Mouse (Mus musculus) midbrain, postnatal 0 days (tissue): ENCODE measurements around the gene Car5b. TPM values are rescaled to one million over a fixed set of nuclear protein-coding genes. Genes with fewer than 3 reads are reported as not detected.

Source experiments
- ATAC-seq: fragments of 200-750 bp; cut with Nextera tagmentation; 2 replicates; pipeline ENCODE4 v1.8.0; 2017; ENCODE audit warnings: moderate number of reproducible peaks, mild to moderate bottlenecking, moderate TSS enrichment, moderate library complexity; ENCODE audit not compliant: low FRiP score
- DNase-seq: peaks from one replicate; pipeline ENCODE4 v3.0.0-alpha.2; 2015; ENCODE audit warnings: low spot score
- H3K27ac ChIP-seq: fragments of 300-500 bp; sonication (generic); 2 replicates; pipeline ENCODE4 v1.5.1; 2014; ENCODE audit warnings: low read depth, mild to moderate bottlenecking, low read length, mixed read lengths
- H3K27me3 ChIP-seq: fragments of 300-500 bp; sonication (generic); 2 replicates; pipeline ENCODE4 v1.6.1; 2014; ENCODE audit warnings: low read length, control low read depth, mixed read lengths; ENCODE audit not compliant: insufficient read depth
- H3K36me3 ChIP-seq: fragments of 300-500 bp; sonication (generic); 2 replicates; pipeline ENCODE4 v1.6.1; 2014; ENCODE audit warnings: low read length, control low read depth, mixed read lengths; ENCODE audit not compliant: insufficient read depth
- H3K4me1 ChIP-seq: fragments of 300-500 bp; sonication (generic); 2 replicates; pipeline ENCODE4 v1.6.1; 2014; ENCODE audit warnings: mild to moderate bottlenecking, control low read depth, antibody characterized with exemption, low read length, mixed read lengths; ENCODE audit not compliant: insufficient read depth
- H3K4me2 ChIP-seq: fragments of 300-500 bp; sonication (generic); 2 replicates; pipeline ENCODE4 v1.6.1; 2014; ENCODE audit warnings: low read depth, mild to moderate bottlenecking, low read length, mixed read lengths; ENCODE audit not compliant: poor library complexity, severe bottlenecking
- H3K4me3 ChIP-seq: fragments of 300-500 bp; sonication (generic); 2 replicates; pipeline ENCODE4 v1.5.1; 2014; ENCODE audit warnings: low read depth, mild to moderate bottlenecking, low read length, moderate library complexity
- H3K9ac ChIP-seq: fragments of 300-500 bp; sonication (generic); replicated peaks from 2 replicates; pipeline ENCODE4 v1.6.1; 2014; ENCODE audit warnings: mild to moderate bottlenecking, low read length, moderate library complexity, mixed read lengths; ENCODE audit not compliant: poor library complexity, severe bottlenecking
- H3K9me3 ChIP-seq: fragments of 300-500 bp; sonication (generic); 2 replicates; pipeline ENCODE4 v1.6.1; 2016; ENCODE audit warnings: low read length, control low read depth
- CTCF ChIP-seq: IDR thresholded peaks from 2 replicates; pipeline ENCODE4 v1.5.1; 2016; ENCODE audit warnings: antibody characterized with exemption, mild to moderate bottlenecking
- WGBS: fragments of 180-500 bp; shearing (Covaris S2); extraction: QIAGEN DNeasy Blood & Tissue Kit; methylation state at CpG from one replicate; pipeline ENCODE4 v1.1.7; 2014; 5-methylcytosine and 5-hydroxymethylcytosine counted together
- polyA plus RNA-seq: library from polyadenylated mRNA; unstranded; fragments of >200 nt; fragmentation: Nextera tagmentation; extraction: Ambion mirVana; gene quantifications from 2 replicates; pipeline ENCODE4 v1.2.1, GENCODE M21; 2015
- total RNA-seq: library from RNA; depleted of rRNA; stranded (reverse); fragments of >200 nt; gene quantifications from 2 replicates; pipeline ENCODE4 v1.2.3, GENCODE M21; 2014

Gene Car5b
- total and polyA plus RNA-seq, 2 experiments from 2014 or later, result 0.85 to 1.5 TPM

DNA sequence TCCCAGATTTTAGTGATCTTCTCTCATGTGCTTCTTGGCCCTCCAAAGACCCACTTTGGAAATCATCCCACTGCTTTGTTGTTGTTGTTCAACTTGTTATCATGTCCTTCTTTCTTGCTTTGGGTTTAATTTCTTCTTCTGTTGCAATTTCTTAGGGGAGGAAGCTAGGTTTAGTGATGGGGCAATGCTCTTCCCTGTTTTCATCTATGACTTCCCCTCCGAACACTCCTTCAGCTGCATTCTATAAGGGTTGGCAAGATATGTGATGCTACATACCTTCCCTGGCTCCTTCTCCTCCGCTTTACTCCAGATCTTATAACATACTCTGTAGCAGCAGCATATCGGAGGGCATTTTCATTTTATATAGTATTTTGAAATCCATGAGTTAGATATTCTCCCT is 31.0 kb downstream of the Car5b start:
- DNase-seq, result no peak
- H3K36me3 ChIP-seq, result no peaks in the 10 kb centered on the region
- 0 out of 2 replicates have a peak, but pooled peaks cover 5% of the 10 kb centered on the region for H3K27me3 ChIP-seq
- no peak for TF ChIP-seq CTCF
- no peak overlapping the region for H3K4me2 ChIP-seq
- no peak overlapping the region for H3K9ac ChIP-seq
- H3K27ac ChIP-seq, result no peak overlapping the region
- WGBS, result 94% methylated on average over 3 of the region's 3 CpGs
- no peaks in the 10 kb centered on the region for H3K4me1 ChIP-seq
- ATAC-seq, result no peak
- no peaks in the 10 kb centered on the region for H3K9me3 ChIP-seq
- no peak overlapping the region for H3K4me3 ChIP-seq

- H3K27ac ChIP-seq, result no peak overlapping the region
- H3K4me1 ChIP-seq, result no peaks in the 10 kb centered on the region
- no peaks in the 10 kb centered on the region for H3K36me3 ChIP-seq
- H3K27me3 ChIP-seq, result no peaks in the 10 kb centered on the region
- no peak overlapping the region for H3K4me2 ChIP-seq
- TF ChIP-seq CTCF, result no peak
- H3K4me3 ChIP-seq, result no peak overlapping the region
- DNase-seq (peak; percentile 35), ATAC-seq (no peak)
- H3K9me3 ChIP-seq, result no peaks in the 10 kb centered on the region
- no peak overlapping the region for H3K9ac ChIP-seq
- 45% methylated on average over 3 of the region's 3 CpGs for WGBS
Measured at GRCm38 (mm10) chrX:163987718-163988374, 40.0 kb downstream of the Car5b start.

GRCm38 (mm10) chrX:163982129-163982528 is 45.7 kb downstream of the Car5b start:
- 79% methylated on average over 6 of the region's 6 CpGs for WGBS
- no peak for ATAC-seq

DNA sequence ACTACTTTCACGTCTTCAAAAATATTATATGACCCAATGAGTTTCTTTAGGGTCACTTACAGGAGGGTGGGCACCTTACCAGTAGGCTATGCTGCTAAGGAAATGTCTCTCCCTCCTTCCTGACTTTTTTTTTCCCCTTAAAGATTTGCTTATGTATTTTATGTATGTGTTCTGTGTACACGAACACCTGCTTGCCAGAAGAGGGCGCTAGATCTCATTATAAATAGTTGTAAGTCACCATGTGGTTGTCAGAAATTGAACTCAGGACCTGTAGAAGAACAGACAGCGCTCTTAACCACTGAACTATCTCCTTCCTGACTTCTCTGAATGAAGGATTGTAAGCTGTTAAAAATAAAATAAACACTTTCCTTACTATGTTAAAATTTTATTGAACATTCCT is 46.3 kb downstream of the Car5b start:
- ATAC-seq, result no peak
- no peak for DNase-seq
- Histone ChIP-seq H3K36me3 (no peaks in the 10 kb centered on the region), H3K27me3 (peaks cover 2% of the 10 kb centered on the region; the same call in 1 of the 2 replicates), H3K9ac (no peak overlapping the region), H3K4me3 (no peak overlapping the region), H3K27ac (no peak overlapping the region), H3K9me3 (no peaks in the 10 kb centered on the region), H3K4me1 (no peaks in the 10 kb centered on the region), H3K4me2 (no peak overlapping the region)
- WGBS, result 51% methylated on average over 4 of the region's 4 CpGs
- TF ChIP-seq CTCF, result no peak

More at GRCm38 (mm10) chrX:163982129-163982528, 45.7 kb downstream of the Car5b start:
- TF ChIP-seq CTCF, result no peak
- no peaks in the 10 kb centered on the region for H3K36me3 ChIP-seq
- H3K27me3 ChIP-seq, result peaks cover 2% of the 10 kb centered on the region; the same call in 1 of the 2 replicates
- no peaks in the 10 kb centered on the region for H3K9me3 ChIP-seq
- no peaks in the 10 kb centered on the region for H3K4me1 ChIP-seq
- no peak overlapping the region for H3K4me3 ChIP-seq
- no peak overlapping the region for H3K27ac ChIP-seq
- H3K9ac ChIP-seq, result no peak overlapping the region
- no peak for DNase-seq
- no peak overlapping the region for H3K4me2 ChIP-seq

- Histone ChIP-seq H3K4me3 (no peak overlapping the region), H3K4me2 (no peak overlapping the region), H3K9ac (no peak overlapping the region), H3K27me3 (peaks cover 2% of the 10 kb centered on the region; the same call in 1 of the 2 replicates), H3K4me1 (no peaks in the 10 kb centered on the region), H3K36me3 (no peaks in the 10 kb centered on the region), H3K27ac (no peak overlapping the region), H3K9me3 (no peaks in the 10 kb centered on the region)
- DNase-seq, result no peak
- ATAC-seq, result no peak
- TF ChIP-seq CTCF, result no peak
- 100% methylated on average over 1 of the region's 1 CpGs for WGBS
Measured at GRCm38 (mm10) chrX:163981092-163981491, 46.7 kb downstream of the Car5b start.

- 18% methylated on average over 29 of the region's 29 CpGs for WGBS
- peak within 1 kb of the TSS; percentile 51 for H3K4me3 ChIP-seq
- peak within 1 kb of the TSS; percentile 52 for H3K4me2 ChIP-seq
- ATAC-seq (peak; percentile 96), DNase-seq (peak; percentile 89)
- peak within 1 kb of the TSS; percentile 76 for H3K9ac ChIP-seq
- no peaks in the 10 kb centered on the region for H3K36me3 ChIP-seq
- H3K27me3 ChIP-seq, result no peaks in the 10 kb centered on the region
- peak within 1 kb of the TSS; percentile 89 for H3K27ac ChIP-seq
- no peak for TF ChIP-seq CTCF
- no peaks in the 10 kb centered on the region for H3K4me1 ChIP-seq
- H3K9me3 ChIP-seq, result no peaks in the 10 kb centered on the region
Measured at GRCm38 (mm10) chrX:163958467-163958875, 69.3 kb downstream of the Car5b start, which contains the start of gene Zrsr2. Gene Zrsr2, minus strand, starts transcription at chrX:163958661.
